Mouse (Mus musculus) megakaryocyte, embryonic 14.5 days (primary cell): ENCODE data around the gene Sdhc. TPM values are rescaled to one million over a fixed set of nuclear protein-coding genes. Genes with fewer than 3 reads are reported as not detected.
A peak's percentile ranks its signal among the peaks of the same experiment; 100 is the strongest.
"Not testable (repeated sequence)": the region's sequence is repeated elsewhere in the genome, so short reads cannot be mapped to it uniquely, and the experiment has no call there.

Experiments used
- H3K27me3 ChIP-seq: replicated peaks from 2 replicates; pipeline ENCODE3; 2012; ENCODE audit warnings: inconsistent platforms
- H3K36me3 ChIP-seq: replicated peaks from 2 replicates; pipeline ENCODE3; 2012; ENCODE audit warnings: low read length, inconsistent platforms, mixed read lengths
- H3K4me1 ChIP-seq: 2 replicates; pipeline ENCODE4 v1.6.1; 2012; ENCODE audit warnings: inconsistent platforms
- H3K4me3 ChIP-seq: replicated peaks from 2 replicates; pipeline ENCODE3; 2012; ENCODE audit warnings: moderate library complexity, mild to moderate bottlenecking, inconsistent platforms
- H3K9me3 ChIP-seq: 2 replicates; pipeline ENCODE4 v1.6.1; 2012; ENCODE audit warnings: inconsistent platforms
- FLI1 ChIP-seq: IDR thresholded peaks from 2 replicates; pipeline ENCODE4 v1.6.1; 2012; ENCODE audit warnings: low read length, inconsistent platforms, mixed read lengths
- GATA1 ChIP-seq: IDR thresholded peaks from 3 replicates; pipeline ENCODE4 v1.6.1; 2012; ENCODE audit warnings: mixed read lengths, low read length, inconsistent platforms, borderline replicate concordance
- polyA plus RNA-seq: library from polyadenylated mRNA; stranded (reverse); fragments of >175 nt; gene quantifications from 2 replicates; pipeline ENCODE4 v1.2.3, GENCODE M21; 2012; ENCODE audit warnings: low replicate concordance; ENCODE audit not compliant: insufficient read depth

Gene Sdhc
- polyA plus RNA-seq, 1 experiment = 93.6 TPM

DNA sequence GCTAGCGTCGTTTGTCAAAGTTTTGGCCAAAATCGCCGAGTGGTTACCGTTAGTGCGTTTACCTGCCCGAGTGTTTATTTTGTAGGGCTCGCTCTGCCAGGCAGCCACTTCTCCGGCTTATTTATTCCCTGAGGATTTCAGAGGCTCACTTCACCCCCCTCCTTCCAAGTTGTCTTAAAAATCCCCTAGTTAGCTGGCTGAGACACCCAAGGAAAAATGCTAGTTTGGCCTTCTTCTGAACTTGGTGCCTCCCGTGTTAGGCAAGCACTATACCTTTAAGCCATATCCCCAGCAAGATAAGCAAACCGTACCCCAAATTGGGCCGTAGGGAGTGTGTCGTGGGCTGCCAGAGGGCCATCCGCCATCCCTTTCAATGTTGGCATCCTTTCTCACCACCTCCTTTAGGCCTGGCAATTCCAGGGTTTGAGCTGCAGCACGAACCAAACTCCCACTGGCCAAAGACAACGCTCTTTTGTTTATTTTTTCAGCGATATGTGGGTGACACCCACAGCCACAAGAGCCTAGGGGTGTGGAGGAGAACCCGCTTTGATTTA, 512 bp upstream of the Sdhc start:
- Histone ChIP-seq H3K4me3 (peak overlapping the region; percentile 99), H3K36me3 (peaks cover 10% of the 10 kb centered on the region), H3K4me1 (peaks cover 47% of the 10 kb centered on the region), H3K9me3 (no peaks in the 10 kb centered on the region), H3K27me3 (peaks cover 7% of the 10 kb centered on the region)
- TF ChIP-seq GATA1 (no peak), FLI1 (no peak)

DNA sequence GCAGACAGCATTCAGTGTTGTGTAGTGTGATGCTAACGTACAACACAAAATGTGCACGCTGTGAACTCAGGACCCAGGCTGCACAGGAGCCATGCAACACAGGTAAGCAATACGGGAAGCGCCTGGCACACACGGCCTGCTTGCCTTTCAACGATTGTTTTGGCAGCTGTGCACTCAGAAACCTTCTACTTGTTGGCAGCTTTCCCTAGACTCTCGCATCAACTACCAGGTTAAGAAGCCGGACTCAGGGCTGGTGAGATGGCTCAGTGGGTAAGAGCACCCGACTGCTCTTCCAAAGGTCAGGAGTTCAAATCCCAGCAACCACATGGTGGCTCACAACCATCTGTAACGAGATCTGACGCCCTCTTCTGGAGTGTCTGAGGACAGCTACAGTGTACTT, 7.4 kb downstream of the Sdhc start:
- not testable (repeated sequence) for H3K4me1 ChIP-seq, H3K27me3 ChIP-seq, H3K4me3 ChIP-seq, H3K9me3 ChIP-seq
- peaks cover 77% of the 10 kb centered on the region for H3K36me3 ChIP-seq

GRCm38 (mm10) chr1:171137486-171138155, 12.8 kb downstream of the Sdhc start:
- H3K9me3 ChIP-seq, H3K27me3 ChIP-seq, H3K4me1 ChIP-seq, H3K4me3 ChIP-seq: not testable (repeated sequence)
- peaks cover 85% of the 10 kb centered on the region for H3K36me3 ChIP-seq

DNA sequence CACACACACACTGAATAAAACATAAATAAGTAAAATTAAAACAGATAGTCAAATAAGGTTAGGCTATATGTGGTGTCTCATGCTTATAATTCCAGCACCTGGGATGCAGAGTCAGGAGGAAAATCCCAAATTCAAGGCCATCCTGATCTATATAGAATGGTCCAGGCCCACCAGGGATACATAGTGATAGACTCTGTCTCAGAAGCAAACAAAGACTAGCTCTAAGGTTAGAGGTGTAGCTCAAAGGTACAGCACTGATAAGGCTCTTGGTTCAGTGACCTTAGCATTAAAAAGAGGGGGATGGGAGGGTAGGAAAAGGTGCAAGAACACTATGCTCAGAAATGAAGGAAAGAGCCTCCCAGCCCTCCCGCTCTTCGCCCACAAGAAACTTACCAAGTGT, 14.8 kb downstream of the Sdhc start:
- no peaks in the 10 kb centered on the region for H3K4me1 ChIP-seq
- TF ChIP-seq GATA1 (no peak), FLI1 (no peak)
- no peak overlapping the region for H3K4me3 ChIP-seq
- no peaks in the 10 kb centered on the region for H3K27me3 ChIP-seq
- H3K36me3 ChIP-seq = peaks cover 85% of the 10 kb centered on the region
- H3K9me3 ChIP-seq = no peaks in the 10 kb centered on the region

DNA sequence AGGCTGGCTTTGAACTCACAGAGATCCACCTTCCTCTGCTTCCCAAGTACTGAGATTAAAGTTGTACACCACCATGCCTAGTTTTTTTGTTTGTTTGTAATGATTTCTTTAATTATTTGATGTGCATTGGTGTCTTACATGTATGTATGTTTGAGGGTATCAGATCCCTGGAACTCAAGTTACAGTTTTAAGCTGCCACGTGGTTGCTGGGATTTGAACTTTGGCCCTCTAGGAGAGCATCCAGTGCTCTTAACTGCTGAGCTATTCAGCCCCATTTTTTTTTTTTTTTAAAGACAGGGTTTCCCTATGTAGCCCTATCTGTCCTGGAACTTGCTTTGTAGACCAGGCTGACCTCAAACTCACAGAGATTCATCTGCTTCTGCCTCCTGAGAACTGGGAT, 19.4 kb downstream of the Sdhc start:
- H3K4me1 ChIP-seq = no peaks in the 10 kb centered on the region
- TF ChIP-seq FLI1 (no peak), GATA1 (no peak)
- H3K9me3 ChIP-seq = no peaks in the 10 kb centered on the region
- H3K27me3 ChIP-seq = no peaks in the 10 kb centered on the region
- no peak overlapping the region for H3K4me3 ChIP-seq
- peaks cover 86% of the 10 kb centered on the region for H3K36me3 ChIP-seq

GRCm38 (mm10) chr1:171129251-171129650, 21.2 kb downstream of the Sdhc start:
- Histone ChIP-seq H3K9me3 (no peaks in the 10 kb centered on the region), H3K4me3 (no peak overlapping the region), H3K4me1 (no peaks in the 10 kb centered on the region), H3K27me3 (peaks cover 2% of the 10 kb centered on the region), H3K36me3 (peaks cover 69% of the 10 kb centered on the region)
- no peak for TF ChIP-seq GATA1
- no peak for TF ChIP-seq FLI1

DNA sequence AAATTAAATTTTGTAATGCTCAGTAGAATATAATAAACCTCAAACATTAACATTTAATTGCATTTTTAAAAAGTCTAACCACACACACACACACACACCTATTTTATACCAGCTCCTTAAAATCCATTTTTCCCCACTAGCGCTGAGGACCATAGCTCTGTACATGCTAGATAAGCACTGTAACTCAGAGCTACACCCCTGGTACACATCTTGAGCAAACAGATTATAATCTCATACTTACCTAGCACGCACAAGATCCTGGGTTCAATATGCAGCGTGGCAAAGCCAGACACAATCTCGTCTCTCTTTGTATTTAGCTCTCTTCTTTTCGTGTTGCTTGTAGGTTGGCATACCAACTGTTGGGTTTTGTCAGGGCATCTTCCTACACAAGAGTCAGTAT, 26.0 kb downstream of the Sdhc start:
- Histone ChIP-seq H3K27me3 (peaks cover 2% of the 10 kb centered on the region), H3K9me3 (no peaks in the 10 kb centered on the region), H3K4me3 (no peak overlapping the region), H3K4me1 (peaks cover 27% of the 10 kb centered on the region), H3K36me3 (peaks cover 25% of the 10 kb centered on the region)
- TF ChIP-seq FLI1 = no peak
- no peak for TF ChIP-seq GATA1

- Histone ChIP-seq H3K4me1 (peaks cover 38% of the 10 kb centered on the region), H3K4me3 (peak overlapping the region; percentile 12), H3K36me3 (peaks cover 10% of the 10 kb centered on the region), H3K27me3 (peaks cover 2% of the 10 kb centered on the region), H3K9me3 (no peaks in the 10 kb centered on the region)
- TF ChIP-seq GATA1 = no peak
- no peak for TF ChIP-seq FLI1
These were observed 27.5 kb downstream of the Sdhc start for GRCm38 (mm10) chr1:171122932-171123331.

DNA sequence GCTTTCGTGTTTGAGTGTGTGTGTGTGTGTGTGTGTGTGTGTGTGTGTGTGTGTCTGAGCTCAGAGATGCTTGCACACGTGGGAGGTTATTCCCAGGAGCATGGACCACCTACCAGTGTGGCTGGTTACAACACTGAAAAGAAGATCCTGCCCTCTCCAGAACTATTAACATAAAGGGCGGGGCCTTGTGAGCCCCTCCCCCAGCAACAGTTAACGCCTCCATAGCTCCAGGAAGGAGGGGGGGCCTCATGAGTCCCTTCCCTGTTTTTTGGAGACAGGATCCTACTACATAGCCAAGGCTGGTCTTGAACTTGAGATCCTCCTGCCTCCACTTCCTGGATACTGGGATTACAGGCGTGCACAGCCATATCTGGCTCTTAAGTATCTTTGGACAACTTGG, 28.6 kb downstream of the Sdhc start:
- Histone ChIP-seq H3K9me3 (no peaks in the 10 kb centered on the region), H3K36me3 (peaks cover 2% of the 10 kb centered on the region), H3K4me1 (peaks cover 41% of the 10 kb centered on the region), H3K4me3 (no peak overlapping the region), H3K27me3 (peaks cover 2% of the 10 kb centered on the region)
- TF ChIP-seq GATA1 (no peak), FLI1 (no peak)

DNA sequence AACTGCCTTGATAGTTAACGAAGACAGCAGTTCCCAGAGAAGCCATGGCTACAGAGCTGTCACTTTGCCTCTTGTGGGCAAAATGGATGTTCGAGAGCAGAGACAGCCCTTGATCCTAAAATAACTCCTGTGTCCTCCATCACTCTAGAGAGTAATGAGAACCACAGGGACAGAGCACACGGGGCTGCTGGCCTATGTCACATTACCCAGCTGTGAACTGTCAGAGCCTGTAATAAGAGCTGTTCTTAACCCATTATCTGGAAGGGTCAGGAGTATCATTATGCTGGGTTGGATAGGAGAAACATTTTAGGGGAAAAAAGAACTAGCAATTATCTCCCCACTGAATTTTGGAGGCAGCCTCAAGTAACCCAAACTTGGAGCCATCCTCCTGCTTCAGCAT, 29.5 kb downstream of the Sdhc start:
- TF ChIP-seq FLI1 (no peak), GATA1 (no peak)
- H3K4me1 ChIP-seq = peaks cover 48% of the 10 kb centered on the region
- H3K27me3 ChIP-seq = peaks cover 2% of the 10 kb centered on the region
- H3K4me3 ChIP-seq = no peak overlapping the region
- H3K36me3 ChIP-seq = no peaks in the 10 kb centered on the region
- no peaks in the 10 kb centered on the region for H3K9me3 ChIP-seq

DNA sequence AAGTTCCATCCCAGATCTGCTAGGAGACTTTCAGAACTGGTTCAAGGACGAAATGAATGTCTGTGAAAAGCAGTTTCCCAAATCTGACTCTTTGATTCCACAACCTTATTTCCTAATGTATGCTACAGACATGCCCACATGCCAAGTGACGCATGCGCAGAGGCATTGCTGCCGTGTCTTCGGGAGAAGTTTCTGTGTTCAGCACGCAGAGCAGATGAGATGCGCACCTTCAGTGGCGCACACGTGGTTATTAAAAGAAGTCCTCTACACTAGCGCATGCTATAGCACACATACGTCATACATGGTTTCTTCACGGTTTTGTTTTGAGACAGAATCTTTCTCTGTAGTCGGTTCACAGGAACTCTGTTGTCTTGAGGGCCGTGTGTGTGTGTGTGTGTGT, 31.0 kb downstream of the Sdhc start:
- Histone ChIP-seq H3K4me3 (no peak overlapping the region), H3K36me3 (no peaks in the 10 kb centered on the region), H3K27me3 (no peaks in the 10 kb centered on the region), H3K4me1 (peaks cover 61% of the 10 kb centered on the region), H3K9me3 (no peaks in the 10 kb centered on the region)
- TF ChIP-seq GATA1 (no peak), FLI1 (no peak)
